13 mouse cellular contexts compared by ENCODE assay signal in genomic region chr9:57646551-57647103, GRCm38 (mm10). TPM values are rescaled to one million over a fixed set of nuclear protein-coding genes. Genes with fewer than 3 reads are reported as not detected.
DNase-seq lines count a peak whose midpoint lies in the region; ATAC-seq and TF ChIP-seq lines count a peak whose summit lies in the region.
"Had no signal": no experiment of that assay in that cellular context is flagged by ENCODE, and none has a peak within 500 bp of the region (broad histone marks: within the 10 kb centered on the region; RNA-seq: fewer than 3 reads in every experiment).

No protein-coding gene starts in this region.

- H3K4me3 ChIP-seq in lung, embryonic 15.5 days, result no peak overlapping the region
- H3K4me3 ChIP-seq in intestine, postnatal 0 days (ENCODE audit: low read depth, low read length), result no peak overlapping the region
- H3K4me3 ChIP-seq in small intestine, adult 2 months (ENCODE audit: low read depth, low read length), result no peak overlapping the region
- H3K4me3 ChIP-seq in hindbrain, postnatal 0 days (ENCODE audit: low read length), result no peak overlapping the region
- H3K4me3 ChIP-seq: left cerebral cortex, adult 2 months had no signal

- H3K27ac ChIP-seq in lung, embryonic 15.5 days, result 0 out of 2 replicates have a peak overlapping the region, but pooled peaks have one; percentile 9
- peak overlapping the region; percentile 0; the same call in 1 of the 2 replicates for H3K27ac ChIP-seq in intestine, postnatal 0 days (ENCODE audit: low read depth, low read length)
- H3K27ac ChIP-seq in small intestine, adult 2 months (ENCODE audit: insufficient read depth, low read depth, low read length), result peak overlapping the region; percentile 72
- H3K27ac ChIP-seq in hindbrain, postnatal 0 days, result no peak overlapping the region
- H3K27ac ChIP-seq: hindbrain, embryonic 13.5 days; left cerebral cortex, adult 2 months had no signal

- no peak for TF ChIP-seq POLR2A in small intestine, adult 2 months (IDR thresholded peaks at IDR 0.05; ENCODE audit: low read depth, low read length)

- 76% methylated on average over 12 of the region's 12 CpGs for WGBS in lung, embryonic 15.5 days
- 42% methylated on average over 12 of the region's 12 CpGs for WGBS in intestine, postnatal 0 days
- WGBS in small intestine, adult 2 months, result 17% methylated on average over 12 of the region's 12 CpGs
- WGBS in hindbrain, postnatal 0 days, result 66% methylated on average over 12 of the region's 12 CpGs

- no peaks in the 10 kb centered on the region for H3K9me3 ChIP-seq in lung, embryonic 15.5 days
- H3K9me3 ChIP-seq in intestine, postnatal 0 days (ENCODE audit: control insufficient read depth), result no peaks in the 10 kb centered on the region
- no peaks in the 10 kb centered on the region for H3K9me3 ChIP-seq in hindbrain, postnatal 0 days (ENCODE audit: low read length)
- H3K9me3 ChIP-seq: hindbrain, embryonic 13.5 days had no signal

- H3K4me2 ChIP-seq in lung, embryonic 15.5 days, result no peak overlapping the region
- no peak overlapping the region for H3K4me2 ChIP-seq in intestine, postnatal 0 days (replicated peaks; ENCODE audit: low read depth)
- H3K4me2 ChIP-seq in hindbrain, postnatal 0 days (ENCODE audit: low read depth, low read length), result no peak overlapping the region

- peaks cover 27% of the 10 kb centered on the region for H3K4me1 ChIP-seq in lung, embryonic 15.5 days
- peaks cover 18% of the 10 kb centered on the region for H3K4me1 ChIP-seq in intestine, postnatal 0 days (replicated peaks; ENCODE audit: control insufficient read depth, insufficient read depth, low read length)
- peaks cover 41% of the 10 kb centered on the region for H3K4me1 ChIP-seq in small intestine, adult 2 months (ENCODE audit: control insufficient read depth, insufficient read depth, insufficient read length, low read length)
- H3K4me1 ChIP-seq in hindbrain, postnatal 0 days (ENCODE audit: insufficient read depth, low read length), result peaks cover 25% of the 10 kb centered on the region

- no peaks in the 10 kb centered on the region for H3K36me3 ChIP-seq in lung, embryonic 15.5 days
- peaks cover 2% of the 10 kb centered on the region; the same call in 1 of the 2 replicates for H3K36me3 ChIP-seq in intestine, postnatal 0 days (ENCODE audit: control insufficient read depth, insufficient read depth)
- H3K36me3 ChIP-seq in small intestine, adult 2 months (ENCODE audit: control insufficient read depth, insufficient read depth, low read length), result no peaks in the 10 kb centered on the region
- H3K36me3 ChIP-seq in hindbrain, postnatal 0 days (ENCODE audit: insufficient read depth, low read length), result 0 out of 2 replicates have a peak, but pooled peaks cover 4% of the 10 kb centered on the region

- no peaks in the 10 kb centered on the region for H3K27me3 ChIP-seq in lung, embryonic 15.5 days
- no peaks in the 10 kb centered on the region for H3K27me3 ChIP-seq in intestine, postnatal 0 days (replicated peaks; ENCODE audit: control insufficient read depth, insufficient read depth, low read length)
- H3K27me3 ChIP-seq in small intestine, adult 2 months (ENCODE audit: control insufficient read depth, insufficient read depth, low read length), result no peaks in the 10 kb centered on the region
- H3K27me3 ChIP-seq in hindbrain, postnatal 0 days (ENCODE audit: insufficient read depth, low read length), result no peaks in the 10 kb centered on the region
- H3K27me3 ChIP-seq: hindbrain, embryonic 13.5 days had no signal

- H3K9ac ChIP-seq in lung, embryonic 15.5 days, result no peak overlapping the region
- H3K9ac ChIP-seq in intestine, postnatal 0 days (ENCODE audit: low read depth, low read length), result no peak overlapping the region
- H3K9ac ChIP-seq in hindbrain, postnatal 0 days (replicated peaks; ENCODE audit: low read length), result no peak overlapping the region
- H3K9ac ChIP-seq: hindbrain, embryonic 13.5 days had no signal

- ATAC-seq in lung, embryonic 15.5 days (ENCODE audit: borderline replicate concordance, extremely low read depth, low FRiP score, low TSS enrichment), result no peak
- ATAC-seq in intestine, postnatal 0 days, result no peak
- ATAC-seq in hindbrain, postnatal 0 days, result no peak

- no peak for TF ChIP-seq CTCF in intestine, postnatal 0 days (IDR thresholded peaks at IDR 0.05; ENCODE audit: low read depth)
- TF ChIP-seq CTCF in small intestine, adult 2 months (IDR thresholded peaks at IDR 0.05; ENCODE audit: extremely low read depth, insufficient read length, insufficient replicate concordance, low read depth, low read length), result no peak
- no peak for TF ChIP-seq CTCF in hindbrain, postnatal 0 days (IDR thresholded peaks at IDR 0.05; ENCODE audit: low read depth)

- no peak for DNase-seq in lung, postnatal 14 days
- peak; percentile 56 for DNase-seq in T-cell, adult 2 months (ENCODE audit: low spot score)
- DNase-seq in hindbrain, postnatal 0 days (ENCODE audit: low spot score), result no peak
- DNase-seq in cerebellum, postnatal 4 days (ENCODE audit: low spot score in 2 of 2), result no peak
- DNase-seq in right cerebral cortex, postnatal 25 days, result no peak

RNA-seq across cellular contexts. Expression of gene Csk, which starts 6.8 kb away (rescaled TPM):
- 22.7 and 25.9 TPM in 2 replicates for polyA plus RNA-seq in lung, embryonic 15.5 days (2015; fragmentation: Nextera tagmentation; extraction: Ambion mirVana)
- 18.7 and 21.9 TPM in 2 replicates for polyA plus RNA-seq in intestine, postnatal 0 days (2015; fragmentation: Nextera tagmentation; extraction: Ambion mirVana)
- polyA plus RNA-seq in small intestine, adult 2 months (2012; rRNA removed), result 52.1 and 95.9 TPM in 2 replicates
- total RNA-seq in hindbrain, postnatal 0 days (2014; rRNA removed), result 128 and 129 TPM in 2 replicates
- polyA plus RNA-seq in hindbrain, postnatal 0 days (2015; fragmentation: Nextera tagmentation; extraction: Ambion mirVana), result 39.4 and 44.4 TPM in 2 replicates

RNA-seq across cellular contexts. Expression of gene Lman1l, which starts 26.1 kb away (rescaled TPM):
- not detected in 2 replicates for polyA plus RNA-seq in lung, embryonic 15.5 days (2015; fragmentation: Nextera tagmentation; extraction: Ambion mirVana)
- polyA plus RNA-seq in intestine, postnatal 0 days (2015; fragmentation: Nextera tagmentation; extraction: Ambion mirVana), result not detected in 2 replicates
- polyA plus RNA-seq in small intestine, adult 2 months (2012; rRNA removed), result 0.08 TPM in 1 of 2 replicates, not detected in the other
- total RNA-seq in hindbrain, postnatal 0 days (2014; rRNA removed), result not detected in 2 replicates
- polyA plus RNA-seq in hindbrain, postnatal 0 days (2015; fragmentation: Nextera tagmentation; extraction: Ambion mirVana), result not detected in 2 replicates
- total RNA-seq: left cerebral cortex, adult 2 months; midbrain, postnatal 0 days had no signal
- polyA plus RNA-seq: embryonic facial prominence, embryonic 14.5 days; hindbrain, embryonic 13.5 days; midbrain, postnatal 0 days had no signal

RNA-seq across cellular contexts. Expression of gene Cyp1a2, which starts 36.9 kb away (rescaled TPM):
- not detected in 2 replicates for polyA plus RNA-seq in lung, embryonic 15.5 days (2015; fragmentation: Nextera tagmentation; extraction: Ambion mirVana)
- not detected in 2 replicates for polyA plus RNA-seq in intestine, postnatal 0 days (2015; fragmentation: Nextera tagmentation; extraction: Ambion mirVana)
- polyA plus RNA-seq in small intestine, adult 2 months (2012; rRNA removed), result not detected in 2 replicates
- not detected in 2 replicates for total RNA-seq in hindbrain, postnatal 0 days (2014; rRNA removed)
- not detected in 2 replicates for polyA plus RNA-seq in hindbrain, postnatal 0 days (2015; fragmentation: Nextera tagmentation; extraction: Ambion mirVana)
- total RNA-seq: left cerebral cortex, adult 2 months; midbrain, postnatal 0 days had no signal
- polyA plus RNA-seq: brain, embryonic 14.5 days; embryonic facial prominence, embryonic 14.5 days; hindbrain, embryonic 13.5 days; midbrain, postnatal 0 days had no signal

RNA-seq across cellular contexts. Expression of gene Cplx3, which starts 40.5 kb away (rescaled TPM):
- polyA plus RNA-seq in lung, embryonic 15.5 days (2015; fragmentation: Nextera tagmentation; extraction: Ambion mirVana), result not detected in 2 replicates
- polyA plus RNA-seq in intestine, postnatal 0 days (2015; fragmentation: Nextera tagmentation; extraction: Ambion mirVana), result not detected in 2 replicates
- polyA plus RNA-seq in small intestine, adult 2 months (2012; rRNA removed), result not detected in 2 replicates
- total RNA-seq in hindbrain, postnatal 0 days (2014; rRNA removed), result 0.10 TPM in 1 of 2 replicates, not detected in the other
- polyA plus RNA-seq in hindbrain, postnatal 0 days (2015; fragmentation: Nextera tagmentation; extraction: Ambion mirVana), result 0.79 and 1.2 TPM in 2 replicates
- total RNA-seq: midbrain, postnatal 0 days had no signal
- polyA plus RNA-seq: embryonic facial prominence, embryonic 14.5 days had no signal

RNA-seq across cellular contexts. Expression of gene Cyp1a1, which starts 41.1 kb away (rescaled TPM):
- 0.11 and 0.14 TPM in 2 replicates for polyA plus RNA-seq in lung, embryonic 15.5 days (2015; fragmentation: Nextera tagmentation; extraction: Ambion mirVana)
- polyA plus RNA-seq in intestine, postnatal 0 days (2015; fragmentation: Nextera tagmentation; extraction: Ambion mirVana), result 0.05 and 0.09 TPM in 2 replicates
- polyA plus RNA-seq in small intestine, adult 2 months (2012; rRNA removed), result 0.51 and 0.79 TPM in 2 replicates
- total RNA-seq in hindbrain, postnatal 0 days (2014; rRNA removed), result 0.05 and 0.07 TPM in 2 replicates
- polyA plus RNA-seq in hindbrain, postnatal 0 days (2015; fragmentation: Nextera tagmentation; extraction: Ambion mirVana), result 0.10 and 0.24 TPM in 2 replicates
- total RNA-seq: midbrain, postnatal 0 days had no signal
